Mouse (Mus musculus): ENCODE data around the gene Coq7.

- TF ChIP-seq CTCF (IDR thresholded peaks at IDR 0.05; ENCODE audit: control insufficient read depth, insufficient read depth, insufficient replicate concordance, low read depth, low read length) = no peak
- TF ChIP-seq POLR2A (IDR thresholded peaks at IDR 0.05; ENCODE audit: control insufficient read depth, low read depth, low read length) = no peak
Measured at GRCm38 (mm10) chr7:118503844-118504243, 29.3 kb downstream of the Coq7 start.

All from testis, adult 2 months (tissue).